Mouse (Mus musculus) small intestine, adult 2 months (tissue): Measurements from ENCODE around the gene Osr1.

Experiments used
- CTCF ChIP-seq: fragments of 200-500 bp; IDR thresholded peaks from 2 replicates; pipeline ENCODE4 v1.5.1; 2012; ENCODE audit warnings: low read depth, mild to moderate bottlenecking, control low read depth, inconsistent platforms, low read length, moderate library complexity, mixed read lengths; ENCODE audit not compliant: insufficient replicate concordance, insufficient read length; ENCODE audit errors: extremely low read depth
- POLR2A ChIP-seq: fragments of 200-500 bp; IDR thresholded peaks from 2 replicates; pipeline ENCODE4 v1.6.1; 2012; ENCODE audit warnings: low read depth, mild to moderate bottlenecking, control low read depth, inconsistent platforms, low read length, moderate library complexity

GRCm38 (mm10) chr12:9564956-9565355, 5.0 kb upstream of the Osr1 start:
- TF ChIP-seq CTCF (no peak), POLR2A (no peak)
